Mouse (Mus musculus) kidney, postnatal 10 days (tissue): Measurements from ENCODE around the gene Gm26938.
A peak's percentile ranks its signal among the peaks of the same experiment; 100 is the strongest.

Source experiments
- DNase-seq: peaks from one replicate; pipeline ENCODE4 v3.0.0; 2021; ENCODE audit warnings: mixed read lengths

Gene Gm26938

DNA sequence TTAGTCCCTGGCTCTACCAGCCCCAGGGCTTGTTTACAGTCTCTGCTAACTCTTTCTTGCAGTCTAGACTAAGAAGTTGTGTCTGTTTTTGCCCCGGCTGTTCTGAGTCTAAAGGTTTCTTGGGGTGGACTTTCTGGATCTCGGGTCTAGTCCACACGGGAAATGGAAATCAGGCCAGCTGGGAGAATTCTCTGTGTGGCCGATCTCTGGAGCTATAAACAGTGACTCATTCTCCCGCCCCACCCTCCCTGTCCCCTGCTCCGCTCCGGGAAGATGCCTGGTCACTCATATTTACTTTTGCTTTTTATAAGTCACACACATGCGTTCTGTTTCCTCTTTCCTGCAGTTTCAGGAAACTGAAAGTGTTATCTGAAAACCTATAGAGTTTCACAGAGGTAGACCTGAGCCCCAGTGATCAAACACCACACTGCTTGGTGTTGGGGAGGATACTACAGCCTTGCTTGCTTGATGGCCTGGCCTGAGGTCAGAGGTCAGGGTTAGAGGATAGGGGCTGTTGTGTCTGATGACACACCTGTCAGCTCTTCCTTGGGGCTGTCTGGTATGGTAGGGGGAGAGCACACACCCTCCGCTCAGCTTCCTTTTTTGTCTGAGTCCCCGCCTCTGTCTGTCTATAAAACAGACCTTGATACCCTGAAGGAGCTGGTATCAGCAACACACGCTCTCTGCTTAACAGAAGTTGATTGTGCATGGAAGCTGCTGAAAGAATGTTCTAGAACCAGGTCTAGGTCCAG lies 32.7 kb downstream of the Gm26938 start:
- peak; percentile 73 for DNase-seq

DNA sequence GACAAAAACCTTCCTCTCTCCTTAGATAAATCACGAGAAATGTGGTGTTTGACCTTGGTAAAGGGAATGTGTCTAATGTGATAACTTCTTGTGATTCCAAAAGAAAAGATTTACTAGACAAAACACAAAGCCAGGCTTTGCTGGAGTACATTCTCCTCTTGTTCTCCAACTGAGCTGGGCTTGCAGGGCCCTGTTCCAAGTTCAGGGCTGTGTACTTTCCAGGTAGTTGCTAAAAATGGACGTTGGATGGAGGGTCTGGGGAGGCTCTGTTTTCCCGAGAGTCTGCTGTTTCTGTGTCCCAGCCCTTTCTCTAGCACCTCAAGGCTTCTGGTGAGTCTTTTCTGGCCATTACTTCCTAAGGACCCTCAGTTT lies 33.3 kb downstream of the Gm26938 start:
- DNase-seq: no peak

DNA sequence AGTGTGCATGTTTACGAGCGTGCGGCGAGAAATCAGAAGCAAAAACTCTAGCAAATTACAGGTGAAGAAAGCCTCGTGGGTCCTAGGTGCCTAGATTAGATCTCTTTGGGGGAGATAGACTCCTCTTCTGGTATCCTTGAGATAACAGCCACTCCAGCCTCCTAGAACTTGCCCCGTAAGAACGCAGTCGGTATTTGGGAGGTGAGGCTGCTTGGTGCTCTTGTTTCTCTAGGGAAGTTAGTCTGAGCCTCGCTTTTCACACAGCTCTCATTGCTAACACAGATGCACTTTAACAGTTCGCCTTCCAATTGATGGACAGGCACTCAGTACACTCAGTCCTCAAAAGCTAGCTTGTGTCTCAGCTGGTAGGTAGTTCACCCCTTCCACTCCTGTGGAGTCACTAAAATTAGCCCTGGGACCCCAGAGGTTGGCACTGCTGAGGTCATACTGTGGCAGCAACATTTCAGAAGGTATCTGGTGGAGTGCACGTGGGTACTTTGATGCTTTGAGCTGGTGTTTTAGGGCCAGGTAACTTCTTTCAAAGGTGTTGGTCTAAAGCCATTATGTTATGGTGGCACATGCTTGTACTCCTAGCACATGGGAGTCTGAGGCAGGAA lies 33.9 kb downstream of the Gm26938 start:
- no peak for DNase-seq

DNA sequence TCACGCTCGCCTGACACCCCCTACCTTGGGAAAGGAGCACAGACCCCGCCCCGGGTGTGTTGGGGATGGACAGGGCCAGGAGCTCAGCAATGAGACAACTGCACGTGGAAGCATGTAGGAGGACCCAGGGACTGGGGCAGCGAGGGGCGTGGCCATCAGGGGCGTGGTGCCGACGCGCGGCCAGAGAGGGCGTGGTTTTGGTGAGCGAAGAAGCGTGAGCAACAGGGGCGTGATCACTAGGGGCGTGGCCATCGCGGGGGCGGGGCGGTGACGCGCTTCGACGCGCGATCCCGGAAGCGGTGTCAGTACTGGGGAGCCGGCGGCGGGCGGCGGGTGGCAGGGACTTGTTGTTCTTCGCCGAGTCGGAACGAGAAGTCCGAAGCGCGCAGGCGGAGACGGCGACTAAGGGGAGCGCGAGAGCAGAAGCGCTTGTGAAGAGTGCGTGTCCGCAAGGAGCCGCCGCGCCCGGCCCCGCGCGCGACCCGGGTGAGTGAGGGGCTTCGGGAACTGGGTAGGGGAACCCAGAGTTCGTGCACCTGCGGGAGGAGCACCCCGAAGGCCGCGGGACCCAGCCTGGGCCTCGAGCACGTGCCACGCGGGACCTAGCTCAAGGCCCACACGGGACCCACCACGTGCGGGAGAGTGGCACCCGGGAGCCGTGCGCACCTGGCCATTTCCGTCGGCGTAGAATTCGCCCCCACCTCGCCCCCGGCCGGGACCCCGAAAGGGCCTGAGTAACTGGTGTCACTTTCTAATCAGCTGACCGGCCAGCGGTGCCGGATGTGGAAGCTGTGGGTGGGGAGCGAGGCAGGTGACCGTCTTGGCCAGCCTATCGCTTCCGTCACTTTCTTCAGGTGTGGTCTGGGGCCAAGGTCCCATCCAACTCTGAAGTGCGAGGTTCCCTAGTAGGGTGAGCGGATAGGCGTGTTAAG lies 34.7 kb downstream of the Gm26938 start, which contains the start of gene Mafk:
Gene Mafk (plus strand): TSS at position 287 of the 932 bp plus-strand sequence.
- peak; percentile 99 for DNase-seq

DNA sequence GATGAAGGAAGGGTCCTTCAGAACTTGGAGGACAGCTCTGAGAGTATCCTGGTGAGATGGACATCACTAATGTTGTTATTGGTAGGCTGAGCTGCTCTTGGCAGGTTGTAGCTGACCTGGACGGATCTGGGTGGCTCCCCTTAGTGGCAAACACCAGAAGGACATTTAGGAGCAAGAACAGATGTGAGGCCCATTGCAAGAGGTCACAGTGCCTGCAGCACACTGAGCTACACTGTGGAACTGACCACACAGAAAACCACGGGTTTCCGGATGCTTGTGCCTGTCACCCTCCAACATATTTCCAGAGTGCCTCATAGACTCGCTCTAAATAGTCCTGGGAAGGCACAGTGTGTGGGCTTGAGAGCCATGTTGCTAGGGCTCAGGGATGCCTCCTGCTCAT lies 36.7 kb downstream of the Gm26938 start:
- DNase-seq: no peak

DNA sequence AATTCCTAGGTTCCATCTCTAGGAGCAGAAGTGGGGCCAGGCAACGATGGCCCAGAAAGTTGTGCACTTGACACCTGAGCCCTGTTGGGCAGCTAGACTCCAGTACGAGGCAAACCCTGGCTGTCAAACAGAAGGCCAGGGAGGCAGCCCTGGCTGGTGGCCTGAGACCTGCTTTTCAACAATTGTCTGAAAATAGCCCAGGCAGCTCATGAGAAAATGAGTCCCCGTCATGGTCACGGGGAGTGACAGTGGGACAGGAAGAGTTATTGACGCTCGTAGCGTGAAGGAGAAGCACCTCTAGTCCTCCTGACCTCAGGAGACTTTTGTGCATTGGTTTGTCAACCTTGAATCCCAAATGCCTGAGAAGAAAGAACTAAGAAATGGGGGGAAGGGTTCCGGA lies 44.8 kb downstream of the Gm26938 start:
- DNase-seq: no peak

DNA sequence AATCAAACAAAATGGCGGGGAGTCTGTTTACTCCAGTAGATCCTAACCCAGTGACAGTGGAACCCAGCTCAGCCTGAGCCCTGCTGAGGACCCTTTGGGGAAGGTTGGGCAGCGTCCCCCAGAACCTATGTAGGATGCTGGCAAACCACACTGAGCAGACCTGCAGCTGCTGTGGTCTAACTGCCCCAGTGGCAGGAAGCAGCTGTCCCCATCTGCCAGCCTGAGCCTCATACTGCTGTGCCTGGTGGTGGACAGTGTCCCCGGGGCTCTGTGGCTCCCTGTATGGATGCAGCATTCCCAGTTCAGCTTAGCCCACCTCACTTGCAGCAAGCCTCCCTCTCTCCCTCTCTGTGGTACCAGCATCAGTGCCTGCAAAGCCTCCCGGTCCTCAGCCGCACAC lies 49.2 kb downstream of the Gm26938 start:
- no peak for DNase-seq

DNA sequence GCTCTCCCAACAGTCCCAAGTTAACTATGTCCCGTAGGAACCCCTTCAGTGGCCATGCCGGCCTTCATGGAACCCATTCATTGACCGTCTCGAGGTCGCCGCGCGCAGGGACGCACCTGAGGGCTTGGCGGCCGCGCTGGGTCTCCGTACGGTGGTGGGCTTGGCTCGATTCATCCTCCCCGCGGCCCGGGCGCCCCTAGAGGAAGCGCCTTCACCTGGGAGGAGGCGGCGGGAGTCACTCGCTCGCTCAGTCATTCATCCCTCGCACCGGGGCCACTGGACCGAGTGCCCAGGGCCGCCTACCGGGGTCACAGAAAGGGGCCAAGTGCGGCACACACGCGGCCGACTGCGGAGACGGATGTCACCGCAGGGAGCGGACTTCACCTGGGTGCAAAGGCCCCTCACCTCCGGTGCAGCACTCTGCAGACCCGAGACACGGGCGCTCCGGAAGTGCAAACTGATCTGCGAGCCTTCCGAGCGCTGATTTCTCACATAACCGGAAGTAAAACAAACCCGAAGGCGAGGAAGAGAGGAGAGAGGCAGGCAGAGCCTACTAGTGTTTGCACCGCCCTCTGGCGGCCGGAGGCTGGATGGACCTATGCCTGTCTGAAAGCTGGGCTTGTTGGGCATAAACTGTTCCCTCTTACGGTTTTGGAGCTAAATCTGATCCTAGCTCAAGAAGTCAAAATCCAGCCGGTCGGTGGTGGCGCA lies 50.8 kb downstream of the Gm26938 start, which contains the start of gene Ints1:
Gene Ints1 (minus strand): TSS at position 459 of the 711 bp plus-strand sequence.
- DNase-seq: peak; percentile 99

DNA sequence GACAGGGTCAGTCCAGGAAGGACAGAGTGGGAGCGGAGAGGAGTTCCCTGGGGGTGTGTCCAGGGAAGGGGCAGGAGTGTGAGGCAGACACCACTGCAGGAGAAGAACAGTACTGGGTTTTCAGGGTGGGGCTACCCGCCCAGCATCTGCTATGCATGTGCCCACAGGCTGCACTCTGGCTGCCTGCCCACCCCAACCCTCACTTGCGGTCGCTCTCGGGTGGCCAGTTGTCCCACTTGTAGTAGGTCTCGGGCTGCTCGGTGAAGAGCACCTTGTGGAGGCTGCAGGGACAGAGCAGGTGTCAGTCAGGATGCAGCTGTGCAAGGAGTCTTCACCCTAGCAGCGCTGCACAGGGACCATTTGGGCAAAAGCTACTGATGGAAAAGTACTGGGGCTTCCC lies 58.0 kb downstream of the Gm26938 start:
- no peak for DNase-seq

DNA sequence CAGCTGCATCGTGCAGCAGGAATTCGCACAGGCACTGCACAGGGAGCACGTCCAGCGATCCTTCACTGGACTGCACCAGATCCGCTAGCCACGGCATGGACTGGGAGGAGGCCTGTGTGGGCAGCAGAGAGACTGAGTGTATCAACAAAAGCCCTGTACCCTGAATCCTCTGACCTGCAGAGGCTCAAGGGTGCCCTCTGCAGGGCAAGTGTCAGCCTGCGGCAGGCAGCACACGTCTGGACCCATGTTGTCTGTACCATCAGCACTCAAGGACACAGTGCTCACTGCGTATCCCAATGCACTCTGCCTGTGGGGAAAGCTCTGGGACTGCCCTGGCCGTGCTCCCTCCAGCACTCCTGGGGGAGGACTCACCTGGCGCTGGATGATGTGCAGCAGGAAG lies 61.9 kb downstream of the Gm26938 start:
- peak; percentile 45 for DNase-seq

DNA sequence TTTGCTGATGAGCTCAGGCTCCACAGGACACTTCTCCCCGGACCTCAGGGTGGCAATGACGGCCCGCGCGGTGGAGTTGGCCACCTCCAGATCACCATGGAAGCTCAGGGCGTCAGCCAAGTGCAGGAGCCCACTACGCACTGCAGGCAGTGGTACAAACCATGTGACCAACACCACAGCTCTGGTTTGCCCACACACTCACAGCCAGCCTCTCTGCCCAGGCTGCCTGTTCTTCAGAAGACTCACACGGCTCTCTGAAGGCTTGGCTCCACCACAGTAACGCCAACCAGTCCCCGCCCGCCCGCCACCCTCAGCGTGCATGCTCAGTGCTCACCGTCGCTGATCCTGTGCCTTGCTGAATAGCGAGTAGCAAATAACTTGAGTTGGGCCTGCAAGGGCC lies 68.1 kb downstream of the Gm26938 start:
- no peak for DNase-seq
